ENCODE assay signal across 24 mouse cellular contexts in the genomic region with DNA sequence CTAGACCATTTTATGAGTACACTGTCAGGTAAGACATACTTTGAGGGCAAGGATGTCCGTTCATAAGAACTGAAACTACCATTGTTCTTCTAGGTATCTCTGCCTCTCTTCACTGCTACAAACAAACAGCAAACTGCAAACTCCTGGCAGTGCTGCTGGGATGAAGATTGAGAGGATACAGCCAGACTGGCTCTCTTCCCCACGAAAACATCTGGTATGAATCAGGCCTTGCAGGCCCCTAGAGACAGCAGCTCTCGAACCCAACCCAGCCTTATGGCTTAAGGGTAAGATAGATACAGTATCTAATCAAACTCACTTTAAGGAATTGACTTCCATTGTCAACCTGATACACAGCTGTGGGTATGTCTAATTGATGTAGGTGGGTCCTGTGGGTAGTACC. TPM values are rescaled to one million over a fixed set of nuclear protein-coding genes. Genes with fewer than 3 reads are reported as not detected.
A peak's percentile ranks its signal among the peaks of the same experiment; 100 is the strongest.
DNase-seq lines count a peak whose midpoint lies in the region; ATAC-seq lines count a peak whose summit lies in the region.
"Had no signal": no experiment of that assay in that cellular context is flagged by ENCODE, and none has a peak within 500 bp of the region (broad histone marks: within the 10 kb centered on the region; RNA-seq: fewer than 3 reads in every experiment).

No protein-coding gene starts in this region.

- peak; percentile 26 for DNase-seq in embryo, embryonic 10 days (ENCODE audit: low spot score)
- no peak for DNase-seq in embryo, embryonic 9.5 days (ENCODE audit: extremely low spot score)
- peak; percentile 34 for DNase-seq in kidney, postnatal 10 days
- no peak for DNase-seq in kidney, postnatal 36 days
- DNase-seq in skeletal muscle tissue, adult 2 months (ENCODE audit: low read depth, low spot score): peak; percentile 19
- DNase-seq in spleen, postnatal 4 days (ENCODE audit: low spot score in 2 of 2): no peak
- DNase-seq: adrenal gland, postnatal 25 days; cerebellum, adult 11 months; cerebellum, postnatal 14 days; forebrain, postnatal 0 days; kidney, adult 11 months; lung, adult 18-20 months; right cerebral cortex, postnatal 4 days; thymus, postnatal 14 days had no signal

- H3K9ac ChIP-seq in embryonic facial prominence, embryonic 12.5 days: no peak overlapping the region
- no peak overlapping the region for H3K9ac ChIP-seq in forebrain, embryonic 15.5 days (replicated peaks)
- H3K9ac ChIP-seq: embryonic facial prominence, embryonic 13.5 days; forebrain, postnatal 0 days; heart, embryonic 15.5 days; limb, embryonic 12.5 days had no signal

- no peak overlapping the region for H3K4me2 ChIP-seq in embryonic facial prominence, embryonic 12.5 days (replicated peaks)
- no peak overlapping the region for H3K4me2 ChIP-seq in forebrain, embryonic 15.5 days (replicated peaks)
- H3K4me2 ChIP-seq: embryonic facial prominence, embryonic 13.5 days; heart, embryonic 15.5 days; limb, embryonic 12.5 days; midbrain, embryonic 11.5 days had no signal

- H3K9me3 ChIP-seq in embryonic facial prominence, embryonic 12.5 days: no peaks in the 10 kb centered on the region
- H3K9me3 ChIP-seq in forebrain, embryonic 15.5 days: no peaks in the 10 kb centered on the region
- H3K9me3 ChIP-seq: embryonic facial prominence, embryonic 13.5 days; heart, embryonic 15.5 days; hindbrain, embryonic 10.5 days; limb, embryonic 12.5 days had no signal

- H3K36me3 ChIP-seq in embryonic facial prominence, embryonic 12.5 days: no peaks in the 10 kb centered on the region
- no peaks in the 10 kb centered on the region for H3K36me3 ChIP-seq in forebrain, embryonic 15.5 days
- H3K36me3 ChIP-seq: embryonic facial prominence, embryonic 13.5 days; heart, embryonic 15.5 days; hindbrain, embryonic 10.5 days; limb, embryonic 12.5 days had no signal

- 30% methylated on average over 3 of the region's 3 CpGs for WGBS in embryonic facial prominence, embryonic 12.5 days
- 82% methylated on average over 3 of the region's 3 CpGs for WGBS in forebrain, embryonic 15.5 days

- H3K4me1 ChIP-seq in embryonic facial prominence, embryonic 12.5 days: peaks cover 6% of the 10 kb centered on the region; the same call in 1 of the 2 replicates
- H3K4me1 ChIP-seq in forebrain, embryonic 15.5 days: no peaks in the 10 kb centered on the region

- no peak overlapping the region for H3K4me3 ChIP-seq in embryonic facial prominence, embryonic 12.5 days
- H3K4me3 ChIP-seq in forebrain, embryonic 15.5 days: no peak overlapping the region
- H3K4me3 ChIP-seq: embryonic facial prominence, embryonic 13.5 days; heart, embryonic 15.5 days; hindbrain, embryonic 10.5 days; limb, embryonic 12.5 days had no signal

- 0 out of 2 replicates have a peak overlapping the region, but pooled peaks have one; percentile 25 for H3K27ac ChIP-seq in embryonic facial prominence, embryonic 12.5 days
- H3K27ac ChIP-seq in forebrain, embryonic 15.5 days (replicated peaks): no peak overlapping the region
- H3K27ac ChIP-seq: heart, embryonic 15.5 days; hindbrain, embryonic 10.5 days; hindbrain, postnatal 0 days; limb, embryonic 12.5 days had no signal

- H3K27me3 ChIP-seq in embryonic facial prominence, embryonic 12.5 days: no peaks in the 10 kb centered on the region
- H3K27me3 ChIP-seq in forebrain, embryonic 15.5 days: no peaks in the 10 kb centered on the region
- H3K27me3 ChIP-seq: embryonic facial prominence, embryonic 13.5 days; heart, embryonic 15.5 days; limb, embryonic 12.5 days had no signal

- ATAC-seq in embryonic facial prominence, embryonic 12.5 days (ENCODE audit: insufficient number of reproducible peaks, insufficient read depth, low FRiP score, low TSS enrichment): no peak
- no peak for ATAC-seq in forebrain, embryonic 15.5 days (replicated peaks)
- ATAC-seq: activated CD4-positive, CD25-positive, alpha-beta regulatory T cell, adult 4 months; CD4-positive, CD25-positive, alpha-beta regulatory T cell, adult 4 months; forebrain, postnatal 0 days; hindbrain, postnatal 0 days had no signal

RNA-seq across cellular contexts. Expression of a gene that starts 11.7 kb away (rescaled TPM):
- 11.3 and 14.9 TPM in 2 replicates for polyA plus RNA-seq in embryonic facial prominence, embryonic 12.5 days (2016; fragmentation: Nextera tagmentation; extraction: Ambion mirVana)
- 14.7 and 15.4 TPM in 2 replicates for polyA plus RNA-seq in forebrain, embryonic 15.5 days (2015; fragmentation: Nextera tagmentation; extraction: Ambion mirVana)

Comparison
In these comparisons a context has a peak if more than half of its experiments do, and no peak if none do; other contexts are left out.
1. DNase-seq: peak in embryo, embryonic 10 days (single experiment), kidney, postnatal 10 days (single experiment) and skeletal muscle tissue, adult 2 months (single experiment); none in embryo, embryonic 9.5 days (single experiment), kidney, postnatal 36 days (0 of 2) and spleen, postnatal 4 days (0 of 2).